Mouse (Mus musculus) gonadal fat pad, adult 2 months (tissue): ENCODE data around the gene Syf2. TPM values are rescaled to one million over a fixed set of nuclear protein-coding genes. Genes with fewer than 3 reads are reported as not detected.
"Not testable (repeated sequence)": the region's sequence is repeated elsewhere in the genome, so short reads cannot be mapped to it uniquely, and the experiment has no call there.

Experiments used
- DNase-seq: peaks from one replicate; pipeline ENCODE4 v3.0.0-alpha.2; 2012; ENCODE audit warnings: low read depth
- polyA plus RNA-seq: library from polyadenylated mRNA; depleted of rRNA; stranded (reverse); fragments of >200 nt; gene quantifications from 2 replicates; pipeline ENCODE4 v1.2.3, GENCODE M21; 2012; rRNA removed

Syf2 gene
- 23.6 and 30.6 TPM in 2 replicates for polyA plus RNA-seq

- no peak for DNase-seq
These were observed at the start of gene Syf2 for GRCm38 (mm10) chr4:134930684-134931481. Gene Syf2, plus strand, starts transcription at chr4:134930898.

GRCm38 (mm10) chr4:134883266-134883665 lies 47.4 kb upstream of the Syf2 start:
- no peak for DNase-seq

GRCm38 (mm10) chr4:134883808-134884207 lies 46.9 kb upstream of the Syf2 start:
- DNase-seq, result no peak

DNA sequence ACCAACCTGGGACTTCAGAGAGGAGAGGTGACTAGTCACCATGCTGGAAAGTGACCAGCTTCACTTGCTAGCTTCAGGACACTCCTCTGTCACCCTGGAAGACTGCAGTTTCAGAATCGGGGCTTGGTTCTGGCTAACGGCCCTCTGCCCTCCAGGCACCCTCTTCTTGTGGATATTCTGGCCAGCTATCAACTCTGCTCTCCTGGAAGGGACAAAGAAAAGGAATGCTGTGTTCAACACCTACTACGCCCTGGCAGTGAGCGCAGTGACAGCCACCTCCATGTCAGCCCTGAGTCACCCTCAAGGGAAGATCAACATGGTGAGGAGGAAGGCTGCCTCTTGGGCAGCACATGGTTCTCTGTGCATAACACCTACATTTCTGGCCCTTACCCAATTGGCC lies 46.3 kb upstream of the Syf2 start:
- no peak for DNase-seq

GRCm38 (mm10) chr4:134892096-134892495 lies 38.6 kb upstream of the Syf2 start:
- no peak for DNase-seq

DNA sequence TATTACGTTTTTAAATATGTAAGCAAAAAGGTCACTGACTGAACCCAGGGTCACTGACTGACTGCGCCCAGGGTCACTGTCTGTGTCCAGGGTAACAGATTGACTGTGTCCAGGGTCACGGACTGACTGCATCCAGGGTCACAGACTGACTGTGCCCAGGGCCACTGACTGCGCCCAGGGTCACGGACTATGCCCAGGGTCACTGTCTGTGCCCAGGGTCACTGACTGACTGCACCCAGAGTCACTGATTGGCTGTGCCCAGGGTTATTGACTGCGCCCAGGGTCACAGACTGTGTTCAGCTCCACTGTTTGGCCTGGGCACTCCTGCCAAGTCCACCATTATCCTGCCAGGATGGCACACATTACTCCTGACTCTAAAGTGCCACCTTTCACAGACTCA lies 33.4 kb upstream of the Syf2 start:
- no peak for DNase-seq

GRCm38 (mm10) chr4:134901126-134901525 lies 29.6 kb upstream of the Syf2 start:
- no peak for DNase-seq

DNA sequence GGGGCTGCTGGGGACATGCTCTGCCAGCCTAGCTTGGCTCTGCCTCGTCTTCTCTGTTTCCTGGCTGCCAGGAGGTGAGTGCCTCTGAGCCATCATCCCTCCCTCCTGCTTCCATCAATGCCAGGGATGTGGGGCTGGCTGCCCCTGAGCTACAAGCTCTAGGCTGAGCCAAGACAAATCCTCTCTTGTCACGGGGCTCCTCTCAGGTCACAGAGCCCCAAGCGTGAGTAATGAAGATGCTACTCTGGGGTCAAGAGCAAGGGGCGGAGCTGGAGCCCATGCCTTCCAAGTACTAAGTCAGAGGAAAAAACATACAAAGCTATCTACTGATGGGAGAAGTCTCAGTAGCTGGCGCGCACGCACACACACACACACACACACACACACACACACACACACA lies 27.7 kb upstream of the Syf2 start:
- DNase-seq, result no peak

DNA sequence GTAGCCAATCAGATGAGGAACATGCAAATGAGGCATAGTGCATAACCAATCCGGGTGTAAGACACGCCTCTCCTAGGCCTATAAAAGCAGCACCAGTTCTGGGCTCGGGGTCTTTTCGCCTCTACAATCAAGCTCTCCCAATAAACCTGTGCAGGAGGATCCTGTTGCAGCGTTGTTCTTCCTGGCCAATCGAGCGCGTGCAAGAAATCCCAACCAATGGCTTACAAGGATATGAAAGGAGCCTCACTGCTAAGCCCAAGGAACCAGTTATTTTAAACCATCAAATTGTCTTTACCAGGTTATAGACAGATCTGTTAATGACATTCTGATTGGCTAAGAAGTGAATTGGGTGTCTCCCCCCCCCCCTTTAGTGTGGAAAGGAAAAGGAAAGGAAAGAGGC lies 19.3 kb upstream of the Syf2 start:
- DNase-seq, result not testable (repeated sequence)

DNA sequence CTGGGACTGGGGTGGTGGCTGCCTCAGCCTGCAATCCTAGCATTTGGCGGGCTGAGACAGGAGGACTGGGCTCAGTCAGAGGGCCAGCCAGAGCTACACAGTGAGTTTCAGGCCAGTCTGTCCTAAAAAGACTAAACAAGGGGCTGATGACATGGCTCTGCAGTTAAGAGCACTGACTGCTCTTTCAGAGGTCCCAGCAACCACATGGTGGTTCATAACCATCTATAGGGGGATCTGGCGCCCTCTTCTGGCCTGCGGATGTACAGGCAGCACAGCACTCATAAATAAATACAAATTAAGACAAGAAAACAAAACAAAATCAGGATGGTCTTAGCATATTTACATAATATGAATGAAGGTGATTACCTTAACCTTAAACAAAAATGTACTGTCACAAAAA lies 17.3 kb upstream of the Syf2 start:
- DNase-seq, result no peak

DNA sequence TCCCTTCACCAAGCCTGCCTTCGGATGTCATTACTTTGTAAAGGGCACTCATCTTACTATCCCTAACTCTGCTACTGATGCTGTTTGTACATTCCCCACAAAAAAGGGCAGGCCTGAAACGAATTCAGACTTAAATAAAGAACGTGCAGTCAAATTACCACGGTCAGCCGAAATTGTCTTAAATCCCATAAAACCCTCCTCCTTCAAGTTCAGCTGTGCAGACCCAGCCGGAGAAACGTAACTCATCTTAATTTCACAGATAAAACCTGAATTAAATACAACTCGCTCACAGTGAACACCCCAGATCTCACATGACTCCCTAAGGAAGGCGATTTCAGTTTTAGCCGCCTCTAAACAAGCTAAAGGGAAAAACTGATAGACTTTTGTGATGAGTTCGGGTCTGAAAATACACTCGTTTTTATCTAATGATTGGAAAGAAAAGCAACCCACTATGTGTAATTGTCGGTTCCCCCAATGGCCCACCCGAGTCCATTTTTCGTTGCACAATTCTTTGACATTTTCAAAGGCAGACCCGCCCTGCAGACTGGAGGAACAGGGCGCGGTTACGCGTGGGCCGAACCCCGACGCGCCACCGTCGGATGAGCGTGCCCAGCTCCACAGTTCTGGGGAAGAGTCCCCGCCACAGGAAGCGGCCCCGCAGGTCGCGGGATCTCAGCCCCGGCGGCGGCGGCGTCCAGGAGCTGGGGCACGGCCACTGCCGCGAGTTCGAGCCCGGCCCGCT lies 16.4 kb upstream of the Syf2 start:
- DNase-seq, result no peak

GRCm38 (mm10) chr4:134914864-134915209 lies 15.9 kb upstream of the Syf2 start, which contains the start of gene Tmem50a:
Gene Tmem50a, minus strand, starts transcription at chr4:134915024.
- DNase-seq, result no peak

DNA sequence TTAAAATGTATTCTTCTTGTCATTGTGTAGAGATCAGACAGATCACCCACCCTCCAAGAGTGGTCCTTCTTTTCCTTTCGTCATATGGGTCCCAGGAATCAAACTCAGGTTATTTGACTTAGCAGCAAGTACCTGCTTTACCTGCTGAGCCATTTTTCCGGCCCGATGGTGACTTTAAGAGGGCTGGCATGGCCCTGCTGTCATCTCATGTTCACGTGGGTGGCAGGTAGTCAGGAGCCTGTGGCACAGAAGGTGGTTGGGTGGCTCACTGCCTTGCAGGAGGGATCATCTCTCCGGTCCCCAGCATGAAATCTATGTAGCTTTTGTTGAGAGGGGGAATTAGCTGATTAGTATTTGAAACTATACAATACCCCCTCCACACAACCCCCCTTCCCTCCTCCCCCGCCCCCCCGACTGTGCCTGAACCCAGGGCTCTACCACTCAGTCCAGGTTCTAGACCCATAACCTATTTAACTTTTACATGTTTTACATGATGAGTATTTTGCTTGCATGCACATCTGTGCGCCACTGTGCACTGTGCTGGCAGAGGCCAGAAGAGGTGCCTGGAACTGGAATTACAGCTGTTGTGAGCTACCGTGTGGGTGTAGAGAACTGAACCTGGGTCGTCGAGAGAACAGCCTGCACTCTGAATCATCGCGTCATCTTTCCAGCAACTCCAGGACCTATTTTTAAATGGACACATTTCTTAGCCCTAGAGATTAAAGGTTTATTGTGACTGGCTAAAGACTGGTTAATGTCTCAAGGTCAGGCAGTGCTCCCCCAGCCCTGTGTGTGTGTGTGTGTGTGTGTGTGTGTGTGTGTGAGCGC lies 15.3 kb upstream of the Syf2 start:
- DNase-seq, result no peak

- no peak for DNase-seq
These were observed 13.5 kb upstream of the Syf2 start for GRCm38 (mm10) chr4:134917194-134917593.

DNA sequence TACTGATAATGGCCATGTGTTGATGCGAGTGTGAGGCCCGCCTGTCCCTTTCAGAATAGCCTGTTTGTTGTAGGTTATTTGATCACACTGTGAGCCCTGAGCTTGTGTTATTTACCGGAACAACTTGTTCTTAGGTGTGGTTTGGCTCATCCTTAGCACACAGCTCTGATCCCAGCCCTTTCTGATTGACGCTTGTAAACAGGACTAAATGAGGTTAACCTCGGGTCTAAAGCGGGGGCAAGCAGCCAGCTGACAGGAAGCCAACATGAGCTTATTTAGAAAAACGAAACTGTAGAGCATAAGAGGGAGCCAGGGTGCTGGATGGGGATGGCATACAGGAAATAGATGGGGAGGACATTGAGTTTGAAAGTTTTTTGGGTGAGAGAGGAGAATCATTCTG lies 12.3 kb upstream of the Syf2 start:
- DNase-seq, result no peak

GRCm38 (mm10) chr4:134919733-134920540 lies 10.8 kb upstream of the Syf2 start:
- DNase-seq, result no peak

- DNase-seq, result no peak
These were observed 10.1 kb upstream of the Syf2 start for GRCm38 (mm10) chr4:134920631-134921030.

- DNase-seq, result no peak
These were observed 9.0 kb upstream of the Syf2 start for GRCm38 (mm10) chr4:134921703-134922102.

- no peak for DNase-seq
These were observed 8.4 kb upstream of the Syf2 start for GRCm38 (mm10) chr4:134922111-134922924.

DNA sequence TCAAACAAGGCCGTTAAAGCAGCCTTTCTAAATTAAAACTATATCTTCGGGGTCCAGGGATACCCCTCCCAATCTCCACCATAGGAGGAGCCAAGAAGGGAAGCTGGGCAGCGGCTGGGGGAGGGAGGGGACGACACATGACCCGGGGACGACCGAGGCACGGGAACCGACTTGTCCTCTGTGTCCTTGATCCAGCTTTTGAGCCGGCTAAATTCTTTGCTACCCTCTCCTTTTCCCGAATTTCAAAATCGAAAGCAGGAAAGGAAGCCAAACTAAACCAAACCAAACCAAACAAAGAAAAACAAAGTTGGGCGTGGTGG lies 7.8 kb upstream of the Syf2 start:
- DNase-seq, result no peak
